Mouse (Mus musculus): ENCODE measurements around the gene Bpifc.

GRCm38 (mm10) chr10:85951765-85952443 lies 59.8 kb downstream of the Bpifc start:
- TF ChIP-seq CTCF (IDR thresholded peaks at IDR 0.05; ENCODE audit: control insufficient read depth, insufficient read depth, insufficient replicate concordance, low read depth, low read length) (no peak), POLR2A (IDR thresholded peaks at IDR 0.05; ENCODE audit: control insufficient read depth, low read depth, low read length) (no peak)
